Mouse (Mus musculus) ES-E14 (cell line): ENCODE results near the gene Acot13.

ENCODE experiments used
- CHD2 ChIP-seq: IDR thresholded peaks from 2 replicates; pipeline ENCODE4 v1.6.1; 2014; ENCODE audit warnings: mild to moderate bottlenecking, low read depth, low read length, inconsistent platforms
- HCFC1 ChIP-seq: IDR thresholded peaks from 2 replicates; pipeline ENCODE4 v1.6.1; 2012; ENCODE audit warnings: low read length, inconsistent platforms, borderline replicate concordance; ENCODE audit not compliant: insufficient read depth
- ZC3H11A ChIP-seq: IDR thresholded peaks from 2 replicates; pipeline ENCODE4 v1.6.1; 2012; ENCODE audit warnings: low read depth, mild to moderate bottlenecking, inconsistent platforms, low read length, borderline replicate concordance
- ZNF384 ChIP-seq: IDR thresholded peaks from 2 replicates; pipeline ENCODE4 v1.6.1; 2012; ENCODE audit warnings: low read depth, low read length, inconsistent platforms

- TF ChIP-seq ZNF384, result no peak
- TF ChIP-seq ZC3H11A, result no peak
- no peak for TF ChIP-seq CHD2
- no peak for TF ChIP-seq HCFC1
Measured at GRCm38 (mm10) chr13:24778026-24778425, 53.3 kb downstream of the Acot13 start.
